Mouse (Mus musculus) midbrain, embryonic 11.5 days (tissue): ENCODE measurements at regions not wholly inside any gene's neighbourhood (a gene's known extent, or its start where the extent isn't known, plus 50 kb on each side); places are given as distances from the start of the nearest gene placed in this dataset.

Experiments used
- ATAC-seq: fragments of 200-750 bp; cut with Nextera tagmentation; 2 replicates; pipeline ENCODE4 v1.8.0; 2017; ENCODE audit warnings: moderate TSS enrichment, moderate library complexity; ENCODE audit not compliant: low FRiP score
- DNase-seq: peaks from one replicate; pipeline ENCODE4 v3.0.0; 2015; ENCODE audit warnings: low spot score; ENCODE audit errors: missing footprints
- H3K27ac ChIP-seq: fragments of 300-500 bp; sonication (generic); 2 replicates; pipeline ENCODE4 v1.5.1; 2014; ENCODE audit warnings: low read depth, low read length
- H3K27me3 ChIP-seq: fragments of 300-500 bp; sonication (generic); 2 replicates; pipeline ENCODE4 v1.6.1; 2014; ENCODE audit warnings: mild to moderate bottlenecking, low read length, moderate library complexity, mixed read lengths; ENCODE audit not compliant: control insufficient read depth, insufficient read depth
- H3K36me3 ChIP-seq: fragments of 300-500 bp; sonication (generic); 2 replicates; pipeline ENCODE4 v1.6.1; 2014; ENCODE audit warnings: mild to moderate bottlenecking, low read length, moderate library complexity, mixed read lengths; ENCODE audit not compliant: control insufficient read depth, insufficient read depth
- H3K4me1 ChIP-seq: fragments of 300-500 bp; sonication (generic); 2 replicates; pipeline ENCODE4 v1.6.1; 2014; ENCODE audit warnings: low read length; ENCODE audit not compliant: control insufficient read depth, insufficient read depth
- H3K4me2 ChIP-seq: fragments of 300-500 bp; sonication (generic); 2 replicates; pipeline ENCODE4 v1.6.1; 2014; ENCODE audit warnings: mild to moderate bottlenecking, moderate library complexity
- H3K4me3 ChIP-seq: fragments of 300-500 bp; sonication (generic); 2 replicates; pipeline ENCODE4 v1.5.1; 2014; ENCODE audit warnings: low read depth, low read length
- H3K9ac ChIP-seq: fragments of 300-500 bp; sonication (generic); 2 replicates; pipeline ENCODE4 v1.6.1; 2014; ENCODE audit warnings: low read length
- H3K9me3 ChIP-seq: fragments of 300-500 bp; sonication (generic); 2 replicates; pipeline ENCODE4 v1.6.1; 2016; ENCODE audit warnings: low read length; ENCODE audit not compliant: control insufficient read depth
- WGBS: fragments of 180-500 bp; shearing (Covaris S2); extraction: QIAGEN DNeasy Blood & Tissue Kit; methylation state at CpG from one replicate; pipeline ENCODE4 v1.1.7; 2014; 5-methylcytosine and 5-hydroxymethylcytosine counted together

DNA sequence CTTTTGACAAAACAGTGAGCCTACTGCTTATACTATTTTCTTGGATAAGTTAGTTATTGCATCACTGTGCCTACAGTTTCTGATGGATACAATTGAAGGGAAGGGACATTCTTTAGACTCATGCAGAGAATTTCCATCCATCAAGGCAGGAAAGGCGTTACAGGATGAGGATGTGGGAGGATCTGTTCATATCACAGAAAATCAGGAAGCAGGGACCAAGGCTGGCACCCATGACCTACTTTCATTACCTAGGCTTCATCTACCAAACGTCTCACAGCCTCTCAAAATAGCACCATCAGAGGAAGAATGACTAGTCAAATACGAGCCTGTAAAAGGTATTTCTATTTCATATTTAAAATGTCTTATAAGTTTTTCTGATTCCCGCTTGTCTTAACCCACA lies 56.4 kb downstream of the Fam181b start:
- Histone ChIP-seq H3K9ac (no peak overlapping the region), H3K4me3 (no peak overlapping the region), H3K9me3 (no peaks in the 10 kb centered on the region), H3K4me2 (no peak overlapping the region), H3K27ac (no peak overlapping the region), H3K4me1 (no peaks in the 10 kb centered on the region), H3K36me3 (no peaks in the 10 kb centered on the region), H3K27me3 (no peaks in the 10 kb centered on the region)
- DNase-seq (no peak), ATAC-seq (no peak)
- WGBS: 87% methylated on average over 4 of the region's 4 CpGs

DNA sequence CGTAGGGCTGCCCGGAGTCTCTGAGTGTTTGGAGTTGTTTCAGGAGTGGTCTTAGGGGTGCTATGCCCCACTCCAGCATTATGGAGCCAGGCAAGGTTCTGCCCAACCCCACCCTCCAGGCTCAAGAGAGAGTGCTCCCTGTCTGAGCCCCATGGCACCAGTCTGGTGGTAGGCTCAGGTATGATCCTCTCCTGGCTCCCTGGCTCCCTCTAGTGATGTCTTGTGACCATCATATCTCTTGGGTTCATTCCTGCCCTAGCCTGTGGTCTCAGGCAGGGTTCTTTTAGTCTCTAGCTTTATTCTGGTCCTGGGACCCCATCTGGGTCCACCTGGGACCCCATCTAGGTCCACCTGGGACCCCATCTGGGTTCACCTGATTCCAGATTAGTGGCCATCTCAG lies 67.7 kb downstream of the Fam181b start:
- ATAC-seq (0 out of 2 replicates have a peak, but pooled peaks have one; percentile 38), DNase-seq (no peak)
- H3K36me3 ChIP-seq: no peaks in the 10 kb centered on the region
- no peaks in the 10 kb centered on the region for H3K4me1 ChIP-seq
- no peaks in the 10 kb centered on the region for H3K27me3 ChIP-seq
- H3K4me2 ChIP-seq: no peak overlapping the region
- no peaks in the 10 kb centered on the region for H3K9me3 ChIP-seq
- no peak overlapping the region for H3K9ac ChIP-seq
- 93% methylated on average over 2 of the region's 2 CpGs for WGBS
- no peak overlapping the region for H3K4me3 ChIP-seq
- H3K27ac ChIP-seq: no peak overlapping the region

DNA sequence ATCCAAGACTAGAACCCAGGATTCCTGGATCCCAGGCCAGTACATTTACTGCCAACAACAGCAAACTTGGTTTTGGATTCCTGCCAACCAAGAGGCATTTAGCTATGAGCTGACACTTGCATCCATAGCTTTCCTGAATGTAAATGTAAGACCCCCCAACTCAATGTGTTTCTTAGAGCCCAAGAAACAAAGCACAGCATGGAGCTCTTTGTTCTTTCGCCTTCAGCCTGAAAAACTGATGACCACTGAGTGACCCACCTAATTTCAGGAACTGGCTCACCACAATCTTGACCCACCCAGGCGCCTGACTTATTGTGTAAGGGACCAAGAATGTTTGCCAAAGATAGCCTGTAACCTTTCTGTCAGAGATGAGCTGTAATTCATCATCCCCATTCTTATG lies 71.7 kb downstream of the Fam181b start:
- no peaks in the 10 kb centered on the region for H3K36me3 ChIP-seq
- 79% methylated on average over 2 of the region's 2 CpGs for WGBS
- no peak for ATAC-seq
- no peak overlapping the region for H3K4me3 ChIP-seq
- H3K27ac ChIP-seq: no peak overlapping the region
- H3K9ac ChIP-seq: no peak overlapping the region
- no peaks in the 10 kb centered on the region for H3K9me3 ChIP-seq
- no peaks in the 10 kb centered on the region for H3K4me1 ChIP-seq
- H3K27me3 ChIP-seq: no peaks in the 10 kb centered on the region
- peak; percentile 37 for DNase-seq
- no peak overlapping the region for H3K4me2 ChIP-seq

DNA sequence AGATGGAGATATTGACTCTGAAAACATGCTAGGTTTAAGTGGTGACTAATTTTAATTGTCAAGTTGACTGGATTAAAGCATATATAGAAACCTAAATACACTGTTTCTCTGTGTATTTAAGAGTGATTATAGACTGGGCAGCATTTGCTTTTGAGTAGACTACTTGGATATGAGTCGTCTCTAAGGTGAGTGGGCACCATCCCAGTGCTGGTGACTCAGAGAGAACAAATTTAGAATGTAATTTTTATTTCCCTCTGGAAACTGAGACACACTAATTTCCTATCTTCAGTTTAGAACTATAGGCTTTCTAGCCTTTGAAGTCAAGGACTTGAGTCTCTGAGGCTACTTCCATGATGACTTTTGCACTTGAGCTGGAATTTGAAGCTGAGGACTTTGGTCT lies 117.4 kb downstream of the Fam181b start:
- 89% methylated on average over 1 of the region's 1 CpGs for whole genome bisulfite sequencing

More for the DNA sequence above, 117.4 kb downstream of the Fam181b start:
- H3K27me3 ChIP-seq: no peaks in the 10 kb centered on the region
- H3K9ac ChIP-seq: no peak overlapping the region
- no peak overlapping the region for H3K4me2 ChIP-seq
- H3K9me3 ChIP-seq: no peaks in the 10 kb centered on the region
- ATAC-seq (no peak), DNase-seq (no peak)
- H3K4me3 ChIP-seq: no peak overlapping the region
- H3K36me3 ChIP-seq: no peaks in the 10 kb centered on the region
- no peaks in the 10 kb centered on the region for H3K4me1 ChIP-seq
- H3K27ac ChIP-seq: no peak overlapping the region
